Mouse (Mus musculus) heart, postnatal 10 days (tissue): ENCODE results near the gene Irs2. TPM values are rescaled to one million over a fixed set of nuclear protein-coding genes. Genes with fewer than 3 reads are reported as not detected.

Experiments used
- DNase-seq, 2 experiments: peaks; one replicate each; pipeline ENCODE4 v3.0.0; 2021
- intact Hi-C: fragments of 180-260 bp; cut with DNase I; formaldehyde crosslinking; loops from one replicate; pipeline ENCODE4 v1.15.1; 2025
- total RNA-seq, 2 experiments: library from RNA; stranded (reverse); gene quantifications; 2 replicates each; pipeline ENCODE4 v1.2.3; 2021

Irs2 gene
- total RNA-seq, 2 experiments from 2014 or later: 17.7 to 22.0 TPM

- intact Hi-C loops: loop anchor here (2.0 kb wide), 1 partner anchor 88 kb away; no protein-coding TSS in a partner anchor
- peak; percentile 41 to 52 for DNase-seq
Measured at GRCm38 (mm10) chr8:11010913-11011605, 2.8 kb upstream of the Irs2 start.

GRCm38 (mm10) chr8:11010398-11010797 is 2.1 kb upstream of the Irs2 start:
- intact Hi-C loops: loop anchor here (2.0 kb wide), 1 partner anchor 88 kb away; no protein-coding TSS in a partner anchor
- no peak for DNase-seq

- DNase-seq: peak; percentile 79 to 81
- intact Hi-C loops: loop anchor here (2.0 to 5.0 kb wide), 4 partner anchors 89 to 357 kb away; no protein-coding TSS in a partner anchor
Measured at GRCm38 (mm10) chr8:11009431-11010071, 1.3 kb upstream of the Irs2 start.

DNA sequence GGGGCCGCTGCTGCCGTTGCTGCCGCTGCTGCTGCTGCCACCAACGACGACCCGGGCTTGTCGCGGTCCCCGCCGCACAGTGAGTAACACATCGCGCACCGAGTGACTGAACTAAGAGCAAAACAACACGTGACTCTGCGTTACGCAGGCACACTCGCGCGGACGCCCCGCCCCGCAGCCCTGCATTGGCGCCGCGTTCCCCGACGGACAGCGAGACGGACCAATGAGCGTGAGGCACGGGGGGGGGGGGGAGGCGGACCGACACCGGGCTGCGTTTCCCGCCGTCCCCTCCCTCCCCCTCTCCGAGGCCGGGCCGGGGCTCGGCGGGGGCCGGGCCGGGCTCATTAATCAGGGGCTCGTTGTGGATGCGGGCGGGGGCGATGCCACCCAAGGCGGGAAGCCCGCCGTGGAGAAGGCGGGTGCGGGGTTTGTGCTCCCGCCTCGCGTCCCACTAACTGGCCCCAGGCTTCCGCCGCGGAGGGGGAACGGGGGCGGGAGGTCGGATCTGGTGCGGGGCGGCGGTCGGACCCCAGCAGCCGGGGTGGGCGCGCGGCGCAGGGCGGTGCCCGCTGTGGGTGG is 673 bp upstream of the Irs2 start:
- DNase-seq: peak; percentile 95 to 97
- intact Hi-C loops: loop anchor here (1.0 to 5.0 kb wide), 4 partner anchors 127 to 357 kb away; no protein-coding TSS in a partner anchor

GRCm38 (mm10) chr8:11007581-11008378 is 478 bp downstream of the Irs2 start:
- intact Hi-C loops: loop anchor here (1.0 to 5.0 kb wide), 4 partner anchors 125 to 355 kb away; no protein-coding TSS in a partner anchor
- DNase-seq: peak; percentile 68 to 70

GRCm38 (mm10) chr8:11007001-11007580 is 1.2 kb downstream of the Irs2 start:
- intact Hi-C loops: loop anchor here (5.0 kb wide), 3 partner anchors 125 to 355 kb away; no protein-coding TSS in a partner anchor

GRCm38 (mm10) chr8:11006276-11006630 is 2.0 kb downstream of the Irs2 start:
- no peak for DNase-seq
- intact Hi-C loops: loop anchor here (5.0 kb wide), 3 partner anchors 124 to 354 kb away; no protein-coding TSS in a partner anchor

More at GRCm38 (mm10) chr8:11007001-11007580, 1.2 kb downstream of the Irs2 start:
- peak; percentile 92 to 93 for DNase-seq

DNA sequence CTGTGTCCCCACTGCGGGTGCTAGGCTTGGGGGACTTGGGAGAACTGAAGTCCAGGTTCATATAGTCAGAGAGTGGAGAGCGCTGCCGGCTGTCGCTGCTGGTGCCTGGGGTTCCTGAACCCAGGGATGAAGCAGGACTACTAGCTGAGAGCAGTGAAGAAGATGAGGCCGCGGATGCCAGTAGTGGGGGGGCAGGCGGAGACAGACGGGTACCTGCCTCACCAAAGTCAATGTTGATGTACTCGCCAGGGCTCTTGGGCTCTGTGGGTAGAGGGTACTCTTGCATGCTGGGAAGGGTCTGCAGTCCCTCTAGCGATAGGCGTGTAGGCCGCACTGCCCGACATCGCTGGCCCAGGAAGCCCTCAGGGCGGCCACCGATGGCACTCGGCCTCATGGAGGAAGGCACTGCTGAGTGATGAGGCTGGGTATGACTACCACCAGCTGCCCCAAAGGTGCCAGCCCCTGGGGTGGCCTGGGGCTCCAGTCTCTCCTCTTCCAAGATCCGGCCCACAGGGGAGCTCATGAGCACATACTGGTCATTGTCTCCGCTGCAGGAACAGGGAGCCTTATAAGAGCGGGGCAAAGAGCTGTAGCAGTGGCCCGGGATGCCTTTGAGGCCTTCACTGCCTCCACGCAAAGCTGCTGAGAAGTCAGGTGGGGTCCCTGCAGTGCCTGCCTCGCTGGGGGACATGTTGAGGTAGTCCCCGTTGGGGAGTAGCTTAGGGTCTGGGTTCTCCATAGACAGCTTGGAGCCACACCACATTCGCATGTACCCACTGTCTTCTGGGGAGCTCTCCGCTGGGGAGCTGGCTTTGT is 2.6 kb downstream of the Irs2 start:
- DNase-seq: peak; percentile 18 to 19
- intact Hi-C loops: loop anchor here (5.0 kb wide), 3 partner anchors 123 to 353 kb away; no protein-coding TSS in a partner anchor

- DNase-seq: no peak
Measured at GRCm38 (mm10) chr8:11004781-11005459, 3.3 kb downstream of the Irs2 start.

DNA sequence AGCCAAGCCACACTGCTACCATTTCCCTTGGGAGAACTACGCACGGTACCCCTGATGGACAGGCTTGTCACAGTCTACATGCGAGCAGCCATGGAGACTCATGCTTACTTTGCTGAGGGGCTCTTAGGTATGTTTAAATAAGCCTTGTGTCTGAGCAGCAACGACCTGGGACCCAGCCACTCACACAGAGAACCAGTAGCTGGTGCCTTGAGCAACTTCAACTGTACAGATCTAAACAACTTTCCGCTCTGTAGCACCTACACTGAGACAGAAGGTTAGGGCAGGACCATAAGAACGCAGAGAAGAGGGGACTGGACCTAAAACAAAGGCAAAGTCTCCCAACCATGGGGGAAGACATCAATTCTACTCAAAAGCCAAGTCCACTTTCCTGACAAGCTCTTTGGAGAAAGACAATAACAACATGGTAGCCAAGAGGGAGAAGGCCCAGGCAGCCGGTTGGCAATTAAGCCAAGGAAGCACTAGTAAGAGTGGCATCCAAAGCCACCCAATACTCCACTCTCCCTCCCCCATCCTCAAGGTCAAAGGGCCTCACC is 4.3 kb downstream of the Irs2 start:
- DNase-seq: peak; percentile 22 to 29
- intact Hi-C loops: no loop called here

More at GRCm38 (mm10) chr8:11004781-11005459, 3.3 kb downstream of the Irs2 start:
- intact Hi-C loops: loop anchor here (5.0 kb wide), 3 partner anchors 123 to 353 kb away; no protein-coding TSS in a partner anchor

DNA sequence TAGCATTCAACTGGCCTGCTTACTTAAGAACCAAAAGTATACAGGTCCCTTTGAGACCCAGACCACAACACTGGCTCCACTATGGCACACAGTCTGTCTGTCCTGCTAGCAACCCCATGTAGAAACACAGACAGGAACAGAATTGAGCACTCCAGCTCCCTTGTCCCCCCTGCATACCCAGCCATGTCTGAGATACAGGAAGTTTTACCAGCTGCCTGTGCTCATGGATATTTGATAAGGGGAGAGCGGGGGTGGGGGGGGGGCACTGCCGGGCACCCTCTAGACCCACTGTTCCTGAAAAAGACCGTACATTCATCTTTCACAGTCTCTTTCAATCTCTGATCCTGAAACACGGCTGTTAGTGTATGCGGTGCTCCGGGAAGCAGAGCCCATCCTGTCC is 5.0 kb downstream of the Irs2 start:
- peak in 1 of 2 experiments; percentile 15 for DNase-seq
- intact Hi-C loops: no loop called here

DNA sequence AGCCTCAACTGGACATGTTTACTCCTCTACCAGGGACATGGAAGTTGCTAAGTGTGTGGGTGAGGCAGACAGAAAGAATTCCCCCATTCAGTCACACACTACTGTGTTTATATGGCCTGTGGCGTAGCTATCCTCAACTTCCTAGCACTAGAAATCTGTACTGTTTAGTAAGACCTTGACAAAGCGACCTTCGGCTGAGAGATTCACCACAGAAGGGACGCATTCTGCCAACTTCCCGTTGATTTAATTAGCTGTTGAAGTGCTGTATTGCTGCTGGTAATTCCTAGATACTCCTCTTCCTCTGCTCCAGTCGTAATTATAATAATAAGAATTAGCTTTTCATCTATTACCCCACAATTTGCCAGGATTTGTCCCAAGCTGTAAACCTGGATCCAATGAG is 5.4 kb downstream of the Irs2 start:
- intact Hi-C loops: no loop called here
- peak in 1 of 2 experiments; percentile 12 for DNase-seq

DNA sequence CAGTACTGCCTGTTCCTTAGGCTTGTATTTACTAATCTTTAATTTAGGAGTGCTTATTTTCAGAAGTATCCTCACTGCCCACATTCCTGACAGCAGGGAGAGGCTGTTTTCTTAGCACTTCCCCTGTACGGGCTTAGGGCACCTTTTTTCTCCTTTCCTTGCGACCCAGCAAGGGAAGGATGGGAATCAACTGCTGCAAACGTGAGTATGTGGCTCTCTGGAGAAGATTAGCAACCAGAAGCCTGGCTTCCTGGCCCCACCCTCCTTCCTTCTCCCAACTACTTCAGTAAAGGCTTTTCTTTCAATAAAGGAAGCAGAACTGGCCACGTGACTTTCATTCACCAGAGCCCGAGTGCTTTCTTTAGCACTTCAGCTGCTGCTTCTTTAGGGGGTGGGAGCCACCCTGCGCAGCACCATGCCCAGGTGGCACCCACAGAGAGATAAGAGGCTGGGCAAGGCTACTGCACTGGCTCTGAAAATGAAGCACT is 7.2 kb downstream of the Irs2 start:
- peak; percentile 40 to 41 for DNase-seq
- intact Hi-C loops: no loop called here

DNA sequence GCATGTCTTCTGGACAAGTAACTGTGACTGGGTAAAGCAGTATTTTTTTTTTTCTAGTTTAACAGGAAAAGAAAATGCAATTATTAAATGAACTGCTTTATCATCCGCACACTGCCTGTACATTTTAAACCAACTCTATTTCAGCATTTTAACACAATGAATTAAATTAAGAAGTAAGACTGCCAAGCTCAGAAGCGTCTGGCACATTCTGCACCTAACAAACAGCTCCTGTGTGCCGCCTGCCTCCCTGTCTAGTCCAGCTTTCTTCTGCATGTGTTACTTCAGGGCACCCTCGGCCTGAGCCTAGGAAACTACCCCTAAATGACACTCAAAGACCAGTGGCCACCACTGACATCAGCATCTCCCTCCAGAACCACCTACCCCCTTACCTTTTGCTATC is 8.7 kb downstream of the Irs2 start:
- no peak for DNase-seq
- intact Hi-C loops: no loop called here

- intact Hi-C loops: no loop called here
- no peak for DNase-seq
Measured at GRCm38 (mm10) chr8:10996247-10996646, 12.0 kb downstream of the Irs2 start.

GRCm38 (mm10) chr8:10995756-10996155 is 12.5 kb downstream of the Irs2 start:
- intact Hi-C loops: no loop called here
- DNase-seq: peak; percentile 35

DNA sequence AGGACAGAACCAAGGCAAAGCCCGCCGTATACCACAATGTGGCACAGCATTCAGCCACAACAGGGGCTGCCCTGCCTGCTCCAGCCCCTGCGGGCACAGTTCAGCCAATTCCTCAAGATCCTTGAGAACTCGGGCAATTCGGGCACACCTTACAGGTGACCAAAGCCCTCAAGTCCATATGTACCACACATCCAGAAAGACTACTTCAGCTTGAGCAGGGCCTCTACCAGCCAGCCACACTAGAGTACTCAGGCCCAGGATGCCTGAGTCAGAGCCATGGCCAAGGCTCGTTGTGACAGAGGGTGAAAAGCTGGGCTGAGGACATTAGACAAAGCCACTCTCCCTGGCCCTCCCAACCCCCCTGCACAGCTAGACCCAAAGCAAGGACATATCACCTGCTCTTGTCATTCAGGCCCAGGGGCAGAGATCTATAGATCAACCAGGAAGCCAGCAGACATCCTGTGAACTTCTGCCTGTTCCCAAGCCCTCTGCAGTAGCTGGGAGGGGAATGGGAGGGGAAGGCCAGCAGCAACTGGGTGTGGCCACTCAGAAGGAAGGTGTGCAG is 13.8 kb downstream of the Irs2 start:
- no peak for DNase-seq
- intact Hi-C loops: no loop called here
